Mouse (Mus musculus): ENCODE results near the gene Map3k5.

DNA sequence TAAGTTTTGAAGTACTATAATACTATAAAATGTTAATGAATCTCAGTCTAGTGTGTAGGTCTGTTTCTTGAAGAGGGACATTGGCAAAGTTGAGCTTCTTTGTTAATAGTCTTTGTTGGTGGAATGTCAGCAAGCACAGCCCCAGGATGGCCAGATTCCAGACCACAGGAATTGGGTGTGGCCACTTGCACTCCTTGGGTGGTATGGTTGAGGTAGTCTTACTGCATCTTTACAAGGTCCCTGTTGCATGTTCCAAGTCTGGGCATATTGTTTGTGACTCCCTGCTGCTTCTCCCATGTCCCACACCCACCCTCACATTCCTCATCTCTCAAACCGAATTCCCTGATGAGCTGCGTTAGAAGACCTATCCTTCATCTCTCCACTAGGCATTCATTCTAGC is 157.1 kb downstream of the Map3k5 start:
- TF ChIP-seq CTCF (IDR thresholded peaks at IDR 0.05; ENCODE audit: extremely low read depth, insufficient read length, insufficient replicate concordance, low read depth, low read length) (no peak), POLR2A (IDR thresholded peaks at IDR 0.05; ENCODE audit: low read depth, low read length) (no peak)
